Mouse (Mus musculus): Measurements from ENCODE around the gene Gm9758. TPM values are rescaled to one million over a fixed set of nuclear protein-coding genes. Genes with fewer than 3 reads are reported as not detected.
"Not testable (repeated sequence)": the region's sequence is repeated elsewhere in the genome, so short reads cannot be mapped to it uniquely, and the experiment has no call there.

Gene Gm9758
- polyA plus RNA-seq, 1 experiment from 2014 or later: not detected

GRCm38 (mm10) chr5:14941043-14941442 lies 26.3 kb upstream of the Gm9758 start:
- not testable (repeated sequence) for H3K4me1 ChIP-seq (ENCODE audit: control insufficient read depth, insufficient read depth, low read depth, low read length); H3K27me3 ChIP-seq (replicated peaks; ENCODE audit: control insufficient read depth, insufficient read depth, low read length); H3K36me3 ChIP-seq (ENCODE audit: control insufficient read depth, insufficient read depth, low read length); H3K9me3 ChIP-seq (ENCODE audit: control insufficient read depth, low read length); ATAC-seq; H3K9ac ChIP-seq (ENCODE audit: low read depth, low read length); H3K27ac ChIP-seq (ENCODE audit: low read depth, low read length); H3K4me2 ChIP-seq (ENCODE audit: low read length); H3K4me3 ChIP-seq (ENCODE audit: low read length)
- 85% methylated on average over 1 of the region's 1 CpGs for WGBS

GRCm38 (mm10) chr5:14938329-14938728 lies 23.6 kb upstream of the Gm9758 start, which contains the start of gene Speer4e:
Gene Speer4e, minus strand, starts transcription at chr5:14938429.
- not testable (repeated sequence) for H3K4me3 ChIP-seq (ENCODE audit: low read length); H3K4me1 ChIP-seq (ENCODE audit: control insufficient read depth, insufficient read depth, low read depth, low read length); H3K27me3 ChIP-seq (replicated peaks; ENCODE audit: control insufficient read depth, insufficient read depth, low read length); H3K9me3 ChIP-seq (ENCODE audit: control insufficient read depth, low read length); H3K4me2 ChIP-seq (ENCODE audit: low read length); H3K9ac ChIP-seq (ENCODE audit: low read depth, low read length); H3K27ac ChIP-seq (ENCODE audit: low read depth, low read length); H3K36me3 ChIP-seq (ENCODE audit: control insufficient read depth, insufficient read depth, low read length); ATAC-seq
- 43% methylated on average over 1 of the region's 1 CpGs for WGBS

- H3K4me2 ChIP-seq (ENCODE audit: low read length); H3K27me3 ChIP-seq (replicated peaks; ENCODE audit: control insufficient read depth, insufficient read depth, low read length); H3K36me3 ChIP-seq (ENCODE audit: control insufficient read depth, insufficient read depth, low read length); H3K4me3 ChIP-seq (ENCODE audit: low read length); H3K27ac ChIP-seq (ENCODE audit: low read depth, low read length); H3K9ac ChIP-seq (ENCODE audit: low read depth, low read length); ATAC-seq; H3K9me3 ChIP-seq (ENCODE audit: control insufficient read depth, low read length); H3K4me1 ChIP-seq (ENCODE audit: control insufficient read depth, insufficient read depth, low read depth, low read length): not testable (repeated sequence)
- WGBS: 78% methylated on average over 5 of the region's 6 CpGs
These were observed 19.0 kb upstream of the Gm9758 start for GRCm38 (mm10) chr5:14933721-14934120.

- ATAC-seq; H3K9ac ChIP-seq (ENCODE audit: low read depth, low read length); H3K9me3 ChIP-seq (ENCODE audit: control insufficient read depth, low read length); H3K27ac ChIP-seq (ENCODE audit: low read depth, low read length); H3K27me3 ChIP-seq (replicated peaks; ENCODE audit: control insufficient read depth, insufficient read depth, low read length); H3K36me3 ChIP-seq (ENCODE audit: control insufficient read depth, insufficient read depth, low read length); H3K4me1 ChIP-seq (ENCODE audit: control insufficient read depth, insufficient read depth, low read depth, low read length); H3K4me3 ChIP-seq (ENCODE audit: low read length); H3K4me2 ChIP-seq (ENCODE audit: low read length): not testable (repeated sequence)
- WGBS: 31% methylated on average over 4 of the region's 4 CpGs
These were observed 12.3 kb upstream of the Gm9758 start for GRCm38 (mm10) chr5:14927047-14927446.

- not testable (repeated sequence) for H3K27me3 ChIP-seq (replicated peaks; ENCODE audit: control insufficient read depth, insufficient read depth, low read length); H3K36me3 ChIP-seq (ENCODE audit: control insufficient read depth, insufficient read depth, low read length); H3K9me3 ChIP-seq (ENCODE audit: control insufficient read depth, low read length); H3K9ac ChIP-seq (ENCODE audit: low read depth, low read length); H3K4me3 ChIP-seq (ENCODE audit: low read length); ATAC-seq; H3K4me2 ChIP-seq (ENCODE audit: low read length); H3K4me1 ChIP-seq (ENCODE audit: control insufficient read depth, insufficient read depth, low read depth, low read length); H3K27ac ChIP-seq (ENCODE audit: low read depth, low read length)
- 69% methylated on average over 2 of the region's 3 CpGs for WGBS
These were observed 338 bp downstream of the Gm9758 start for GRCm38 (mm10) chr5:14914361-14914760.

GRCm38 (mm10) chr5:14903539-14903938 lies 11.2 kb downstream of the Gm9758 start:
- 14% methylated on average over 3 of the region's 3 CpGs for WGBS
- ATAC-seq; H3K9me3 ChIP-seq (ENCODE audit: control insufficient read depth, low read length); H3K27me3 ChIP-seq (replicated peaks; ENCODE audit: control insufficient read depth, insufficient read depth, low read length); H3K4me1 ChIP-seq (ENCODE audit: control insufficient read depth, insufficient read depth, low read depth, low read length); H3K36me3 ChIP-seq (ENCODE audit: control insufficient read depth, insufficient read depth, low read length); H3K4me3 ChIP-seq (ENCODE audit: low read length); H3K9ac ChIP-seq (ENCODE audit: low read depth, low read length); H3K27ac ChIP-seq (ENCODE audit: low read depth, low read length); H3K4me2 ChIP-seq (ENCODE audit: low read length): not testable (repeated sequence)

- Histone ChIP-seq H3K36me3 (ENCODE audit: control insufficient read depth, insufficient read depth, low read length) (no peaks in the 10 kb centered on the region), H3K9ac (ENCODE audit: low read depth, low read length) (no peak overlapping the region), H3K4me3 (ENCODE audit: low read length) (no peak overlapping the region), H3K27ac (ENCODE audit: low read depth, low read length) (no peak overlapping the region), H3K27me3 (replicated peaks; ENCODE audit: control insufficient read depth, insufficient read depth, low read length) (no peaks in the 10 kb centered on the region), H3K4me1 (ENCODE audit: control insufficient read depth, insufficient read depth, low read depth, low read length) (no peaks in the 10 kb centered on the region), H3K4me2 (ENCODE audit: low read length) (no peak overlapping the region), H3K9me3 (ENCODE audit: control insufficient read depth, low read length) (peaks cover 2% of the 10 kb centered on the region; the same call in 1 of the 2 replicates)
- 81% methylated on average over 3 of the region's 3 CpGs for WGBS
- ATAC-seq: no peak
These were observed 22.5 kb downstream of the Gm9758 start for GRCm38 (mm10) chr5:14892242-14892641.

GRCm38 (mm10) chr5:14885291-14885690 lies 29.4 kb downstream of the Gm9758 start:
- not testable (repeated sequence) for H3K4me1 ChIP-seq (ENCODE audit: control insufficient read depth, insufficient read depth, low read depth, low read length); ATAC-seq; H3K9me3 ChIP-seq (ENCODE audit: control insufficient read depth, low read length); H3K9ac ChIP-seq (ENCODE audit: low read depth, low read length); H3K4me2 ChIP-seq (ENCODE audit: low read length); H3K4me3 ChIP-seq (ENCODE audit: low read length); H3K27me3 ChIP-seq (replicated peaks; ENCODE audit: control insufficient read depth, insufficient read depth, low read length); H3K36me3 ChIP-seq (ENCODE audit: control insufficient read depth, insufficient read depth, low read length); H3K27ac ChIP-seq (ENCODE audit: low read depth, low read length)
- WGBS: 70% methylated on average over 2 of the region's 2 CpGs

Measured in hindbrain, embryonic 16.5 days (tissue).